Mouse (Mus musculus) forebrain, embryonic 11.5 days (tissue): ENCODE results near the gene Arhgef2. TPM values are rescaled to one million over a fixed set of nuclear protein-coding genes. Genes with fewer than 3 reads are reported as not detected.

Experiments
- polyA plus RNA-seq: library from polyadenylated mRNA; unstranded; fragments of >200 nt; fragmentation: Nextera tagmentation; extraction: Ambion mirVana; gene quantifications from 2 replicates; pipeline ENCODE4 v1.2.1, GENCODE M21; 2014

Arhgef2 gene
- polyA plus RNA-seq, 1 experiment from 2014 or later, result 123 TPM

Other genes starting within 250 kb of the Arhgef2 start
- gene Paqr6, start 241.4 kb upstream of the Arhgef2 start, polyA plus RNA-seq, result 1.1 and 1.2 TPM in 2 replicates
- not detected in 2 replicates for gene Bglap3, start 233.2 kb upstream of the Arhgef2 start, polyA plus RNA-seq
- not detected in 2 replicates for gene Bglap2, start 227.3 kb upstream of the Arhgef2 start, polyA plus RNA-seq
- not detected in 2 replicates for gene Bglap, start 221.5 kb upstream of the Arhgef2 start, polyA plus RNA-seq
- 141 and 158 TPM in 2 replicates for gene Pmf1, start 195.6 kb upstream of the Arhgef2 start, polyA plus RNA-seq
- 22.6 and 23.1 TPM in 2 replicates for gene Slc25a44, start 180.8 kb upstream of the Arhgef2 start, polyA plus RNA-seq
- gene Sema4a, start 144.8 kb upstream of the Arhgef2 start, polyA plus RNA-seq, result 9.3 and 10.3 TPM in 2 replicates
- gene Lmna, start 96.0 kb upstream of the Arhgef2 start, polyA plus RNA-seq, result 19.4 and 20.4 TPM in 2 replicates
- gene Mex3a, start 73.6 kb upstream of the Arhgef2 start, polyA plus RNA-seq, result 44.4 and 46.2 TPM in 2 replicates
- 0.43 and 1.1 TPM in 2 replicates for gene Rab25, start 57.7 kb upstream of the Arhgef2 start, polyA plus RNA-seq
- gene Lamtor2, start 52.9 kb upstream of the Arhgef2 start, polyA plus RNA-seq, result 89.3 and 96.0 TPM in 2 replicates
- gene Ubqln4, start 52.2 kb upstream of the Arhgef2 start, polyA plus RNA-seq, result 89.2 and 95.0 TPM in 2 replicates
- 142 and 148 TPM in 2 replicates for gene Ssr2, start 30.1 kb upstream of the Arhgef2 start, polyA plus RNA-seq
- not detected in 2 replicates for gene Rxfp4, start 47.2 kb downstream of the Arhgef2 start, polyA plus RNA-seq
- gene Khdc4, start 79.8 kb downstream of the Arhgef2 start, polyA plus RNA-seq, result 111 and 116 TPM in 2 replicates
- 37.9 and 43.4 TPM in 2 replicates for gene Rit1, start 110.9 kb downstream of the Arhgef2 start, polyA plus RNA-seq
- gene Syt11, start 169.2 kb downstream of the Arhgef2 start, polyA plus RNA-seq, result 184 and 193 TPM in 2 replicates
- gene Gon4l, start 229.3 kb downstream of the Arhgef2 start, polyA plus RNA-seq, result 22.0 and 24.1 TPM in 2 replicates